Mouse (Mus musculus) limb, embryonic 13.5 days (tissue): ENCODE measurements at regions not wholly inside any gene's neighbourhood (a gene's known extent, or its start where the extent isn't known, plus 50 kb on each side); places are given as distances from the start of the nearest gene placed in this dataset.

ENCODE experiments used
- ATAC-seq: fragments of 200-750 bp; cut with Nextera tagmentation; 2 replicates; pipeline ENCODE4 v1.8.0; 2017; ENCODE audit warnings: low read depth, moderate number of reproducible peaks, moderate TSS enrichment; ENCODE audit not compliant: low FRiP score
- H3K27ac ChIP-seq: fragments of 300-500 bp; sonication (generic); 2 replicates; pipeline ENCODE4 v1.5.1; 2015; ENCODE audit warnings: inconsistent platforms, mild to moderate bottlenecking, moderate library complexity
- H3K27me3 ChIP-seq: fragments of 300-500 bp; sonication (generic); 2 replicates; pipeline ENCODE4 v1.6.1; 2015; ENCODE audit warnings: mild to moderate bottlenecking, inconsistent platforms
- H3K36me3 ChIP-seq: fragments of 300-500 bp; sonication (generic); 2 replicates; pipeline ENCODE4 v1.6.1; 2015; ENCODE audit warnings: inconsistent platforms, mild to moderate bottlenecking, moderate library complexity
- H3K4me1 ChIP-seq: fragments of 300-500 bp; sonication (generic); 2 replicates; pipeline ENCODE4 v1.6.1; 2015; ENCODE audit warnings: inconsistent platforms
- H3K4me2 ChIP-seq: fragments of 300-500 bp; sonication (generic); replicated peaks from 2 replicates; pipeline ENCODE4 v1.6.1; 2015; ENCODE audit warnings: inconsistent platforms, mild to moderate bottlenecking, moderate library complexity
- H3K4me3 ChIP-seq: fragments of 300-500 bp; sonication (generic); 2 replicates; pipeline ENCODE4 v1.5.1; 2015; ENCODE audit warnings: moderate library complexity, mild to moderate bottlenecking, inconsistent platforms
- H3K9ac ChIP-seq: fragments of 300-500 bp; sonication (generic); 2 replicates; pipeline ENCODE4 v1.6.1; 2015; ENCODE audit warnings: mild to moderate bottlenecking, inconsistent platforms
- H3K9me3 ChIP-seq: fragments of 300-500 bp; sonication (generic); 2 replicates; pipeline ENCODE4 v1.6.1; 2016; ENCODE audit warnings: inconsistent platforms
- whole genome bisulfite sequencing: fragments of 180-500 bp; shearing (Covaris S2); methylation state at CpG from one replicate; pipeline ENCODE4 v1.1.7; 2015; 5-methylcytosine and 5-hydroxymethylcytosine counted together

GRCm38 (mm10) chr5:106257179-106257578 lies 200.8 kb downstream of the Barhl2 start:
- H3K9ac ChIP-seq, result no peak overlapping the region
- 69% methylated on average over 1 of the region's 1 CpGs for WGBS
- H3K27ac ChIP-seq, result no peak overlapping the region
- no peak overlapping the region for H3K4me3 ChIP-seq
- H3K4me1 ChIP-seq, result no peaks in the 10 kb centered on the region
- no peaks in the 10 kb centered on the region for H3K36me3 ChIP-seq
- H3K4me2 ChIP-seq, result no peak overlapping the region
- no peaks in the 10 kb centered on the region for H3K27me3 ChIP-seq
- no peak for ATAC-seq
- H3K9me3 ChIP-seq, result no peaks in the 10 kb centered on the region

DNA sequence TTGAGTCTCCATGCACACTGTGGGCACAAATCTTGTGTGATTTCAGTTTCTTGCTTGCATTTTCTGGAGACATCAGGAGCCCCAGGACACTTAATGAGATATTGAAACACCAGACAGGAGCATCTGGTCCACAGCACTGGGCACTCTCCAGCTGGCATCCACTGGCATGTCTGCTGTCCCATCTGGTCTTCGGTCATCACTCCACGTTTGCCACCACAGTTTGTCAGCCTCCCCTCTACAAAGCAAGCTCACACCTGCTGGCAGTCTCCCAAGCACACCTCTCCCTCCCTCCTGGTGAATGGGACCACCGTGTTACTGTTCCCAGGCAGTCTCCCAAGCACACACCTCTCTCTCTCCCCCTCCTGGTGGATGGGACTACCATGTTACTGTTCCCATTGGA lies 228.8 kb downstream of the Barhl2 start:
- WGBS, result 51% methylated on average over 3 of the region's 3 CpGs
- H3K4me2 ChIP-seq, result no peak overlapping the region

DNA sequence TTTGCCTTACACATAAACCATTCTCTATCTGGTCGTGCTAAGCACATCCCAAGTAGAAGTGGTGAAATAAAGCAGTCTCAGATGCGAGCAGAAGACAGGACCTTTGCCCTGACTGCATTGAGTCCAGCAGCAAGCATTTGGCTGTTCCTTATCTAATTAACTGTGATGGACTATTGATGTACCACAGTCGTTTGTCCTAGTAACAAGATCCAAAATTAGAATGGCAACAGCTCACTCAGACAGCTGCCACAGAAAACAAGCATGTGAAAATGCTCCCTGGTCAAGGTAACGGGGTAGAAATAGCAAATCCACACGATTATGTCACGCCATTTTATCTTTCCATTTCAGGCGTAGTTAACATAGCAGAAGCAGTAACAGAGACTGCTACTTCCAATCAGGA lies 233.8 kb downstream of the Barhl2 start:
- no peak overlapping the region for H3K4me2 ChIP-seq
- H3K9ac ChIP-seq, result no peak overlapping the region
- no peaks in the 10 kb centered on the region for H3K4me1 ChIP-seq
- WGBS, result 62% methylated on average over 7 of the region's 7 CpGs
- no peaks in the 10 kb centered on the region for H3K36me3 ChIP-seq
- ATAC-seq, result no peak
- no peak overlapping the region for H3K27ac ChIP-seq
- no peaks in the 10 kb centered on the region for H3K9me3 ChIP-seq
- no peaks in the 10 kb centered on the region for H3K27me3 ChIP-seq
- no peak overlapping the region for H3K4me3 ChIP-seq

More for the DNA sequence above, 228.8 kb downstream of the Barhl2 start:
- no peak overlapping the region for H3K27ac ChIP-seq
- H3K4me1 ChIP-seq, result no peaks in the 10 kb centered on the region
- ATAC-seq, result no peak
- H3K4me3 ChIP-seq, result no peak overlapping the region
- no peaks in the 10 kb centered on the region for H3K36me3 ChIP-seq
- H3K9ac ChIP-seq, result no peak overlapping the region
- no peaks in the 10 kb centered on the region for H3K9me3 ChIP-seq
- H3K27me3 ChIP-seq, result no peaks in the 10 kb centered on the region

DNA sequence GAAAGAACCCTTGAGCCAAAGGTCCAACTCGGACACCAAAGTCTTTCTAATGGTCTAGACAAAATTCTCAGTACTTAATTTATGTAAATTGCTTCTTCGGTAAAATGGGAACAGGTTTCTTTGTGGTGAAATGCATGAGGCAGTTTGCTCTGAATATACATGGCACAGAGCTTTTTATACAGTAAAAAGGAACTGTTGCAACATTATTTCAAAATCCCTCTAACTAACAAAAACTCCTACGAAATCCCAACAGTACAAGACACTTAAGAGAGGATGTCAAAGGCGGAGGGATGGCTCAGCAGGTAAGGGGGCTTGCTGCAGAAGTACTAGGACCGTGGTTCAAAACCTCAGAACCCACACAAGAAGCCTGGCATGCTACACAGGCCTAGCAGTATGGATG lies 248.4 kb downstream of the Barhl2 start:
- Histone ChIP-seq H3K4me3 (no peak overlapping the region), H3K27me3 (no peaks in the 10 kb centered on the region), H3K9me3 (no peaks in the 10 kb centered on the region), H3K36me3 (no peaks in the 10 kb centered on the region), H3K4me1 (peaks cover 21% of the 10 kb centered on the region), H3K27ac (no peak overlapping the region), H3K9ac (no peak overlapping the region), H3K4me2 (no peak overlapping the region)
- ATAC-seq, result no peak
- 90% methylated on average over 5 of the region's 5 CpGs for WGBS

DNA sequence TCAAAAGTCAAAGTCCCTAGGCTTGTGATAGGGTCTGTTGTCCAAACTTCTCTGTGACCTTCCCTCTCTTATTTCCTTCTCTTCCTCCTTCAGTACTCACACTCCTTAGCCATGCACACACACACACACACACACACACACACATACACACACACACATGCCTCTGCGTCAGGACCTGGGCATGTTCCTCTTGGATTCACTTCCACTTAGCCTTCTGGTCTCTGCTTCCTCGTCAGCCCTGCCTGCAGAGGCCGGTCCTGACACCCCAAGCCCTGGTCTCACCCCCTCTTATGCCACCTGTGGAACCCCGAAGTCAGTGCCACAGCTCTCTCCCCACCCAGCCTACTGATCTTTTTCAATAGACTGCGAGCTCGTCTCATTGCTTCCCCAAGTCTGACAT lies 250.3 kb downstream of the Barhl2 start:
- Histone ChIP-seq H3K27me3 (no peaks in the 10 kb centered on the region), H3K4me1 (peaks cover 21% of the 10 kb centered on the region), H3K27ac (no peak overlapping the region), H3K9ac (no peak overlapping the region), H3K4me2 (no peak overlapping the region), H3K36me3 (no peaks in the 10 kb centered on the region), H3K4me3 (no peak overlapping the region), H3K9me3 (no peaks in the 10 kb centered on the region)
- 60% methylated on average over 6 of the region's 6 CpGs for WGBS
- ATAC-seq, result no peak

GRCm38 (mm10) chr5:106205724-106206123 lies 252.2 kb downstream of the Barhl2 start:
- H3K27me3 ChIP-seq, result 0 out of 2 replicates have a peak, but pooled peaks cover 4% of the 10 kb centered on the region

DNA sequence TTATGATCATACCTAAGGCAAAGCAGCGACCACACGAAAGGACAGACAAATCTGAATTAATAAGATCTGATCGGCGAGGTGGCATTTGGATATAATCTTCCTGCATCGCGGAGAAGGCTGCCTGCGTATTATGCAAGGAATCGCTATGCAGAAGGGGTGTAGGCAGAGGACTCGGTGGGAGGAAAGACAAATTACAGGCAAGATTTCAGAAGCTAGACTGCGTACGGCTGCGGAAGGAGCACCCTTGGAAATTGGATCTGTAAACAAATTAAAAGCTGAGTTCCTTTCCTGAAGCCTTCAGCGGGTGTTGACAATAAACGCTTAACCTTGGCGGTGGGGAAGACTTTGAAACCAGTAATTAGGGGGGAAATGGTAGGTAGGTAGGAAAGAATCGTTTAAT lies 257.3 kb downstream of the Barhl2 start:
- Histone ChIP-seq H3K4me3 (peak overlapping the region; percentile 26), H3K27ac (no peak overlapping the region), H3K4me2 (peak overlapping the region; percentile 60), H3K36me3 (no peaks in the 10 kb centered on the region), H3K9me3 (no peaks in the 10 kb centered on the region), H3K4me1 (peaks cover 15% of the 10 kb centered on the region), H3K27me3 (0 out of 2 replicates have a peak, but pooled peaks cover 4% of the 10 kb centered on the region), H3K9ac (no peak overlapping the region)
- 44% methylated on average over 16 of the region's 16 CpGs for WGBS
- no peak for ATAC-seq

More at GRCm38 (mm10) chr5:106205724-106206123, 252.2 kb downstream of the Barhl2 start:
- 42% methylated on average over 6 of the region's 6 CpGs for WGBS
- no peaks in the 10 kb centered on the region for H3K36me3 ChIP-seq
- no peak overlapping the region for H3K4me3 ChIP-seq
- peaks cover 30% of the 10 kb centered on the region for H3K4me1 ChIP-seq
- ATAC-seq, result no peak
- H3K9me3 ChIP-seq, result no peaks in the 10 kb centered on the region
- no peak overlapping the region for H3K9ac ChIP-seq
- no peak overlapping the region; the same call in 1 of the 2 replicates for H3K4me2 ChIP-seq
- H3K27ac ChIP-seq, result no peak overlapping the region

DNA sequence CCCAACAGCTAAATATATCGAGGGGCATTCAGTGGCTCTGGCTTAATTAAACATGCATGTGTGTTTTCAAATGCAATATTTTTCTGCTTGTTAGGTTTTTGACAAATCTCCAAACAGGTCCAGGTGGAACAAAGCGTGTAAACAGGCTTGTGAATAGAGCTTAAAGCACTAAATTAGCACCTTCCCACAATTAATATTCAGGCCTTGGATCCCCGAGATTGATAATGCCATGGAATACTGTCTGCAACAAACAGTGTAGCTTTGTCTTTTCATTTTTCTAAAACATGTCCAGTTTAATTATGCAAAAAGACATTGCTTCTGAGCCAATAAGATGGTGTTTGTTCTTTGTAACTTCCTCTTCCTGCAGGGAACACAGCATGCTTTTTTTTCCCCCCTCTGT lies 258.9 kb downstream of the Barhl2 start:
- no peak overlapping the region for H3K27ac ChIP-seq
- no peak overlapping the region for H3K4me3 ChIP-seq
- no peak for ATAC-seq
- 58% methylated on average over 3 of the region's 3 CpGs for whole genome bisulfite sequencing
- H3K9ac ChIP-seq, result no peak overlapping the region
- 0 out of 2 replicates have a peak, but pooled peaks cover 4% of the 10 kb centered on the region for H3K27me3 ChIP-seq
- H3K4me2 ChIP-seq, result no peak overlapping the region
- H3K36me3 ChIP-seq, result no peaks in the 10 kb centered on the region
- H3K9me3 ChIP-seq, result no peaks in the 10 kb centered on the region
- H3K4me1 ChIP-seq, result peaks cover 9% of the 10 kb centered on the region

DNA sequence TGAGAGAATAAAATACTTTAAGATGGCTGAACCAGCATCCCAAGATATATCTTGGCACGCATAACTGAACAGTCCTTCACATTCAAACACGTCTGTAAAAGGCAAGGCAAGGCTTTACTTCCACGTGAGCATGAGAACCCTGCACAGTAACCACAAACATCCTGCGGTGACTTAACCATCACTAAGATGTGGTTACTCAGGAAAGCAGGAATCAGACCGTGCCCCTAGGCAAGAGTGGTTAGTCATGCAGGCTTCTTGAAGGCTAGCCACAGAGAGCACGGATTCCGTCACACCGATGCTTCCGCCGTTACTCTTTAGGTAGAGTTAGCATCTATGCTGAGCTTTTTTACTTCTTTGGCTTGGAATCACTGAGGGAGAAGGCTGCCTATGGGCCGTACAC lies 266.8 kb downstream of the Barhl2 start:
- Histone ChIP-seq H3K9ac (no peak overlapping the region), H3K4me2 (no peak overlapping the region), H3K27me3 (no peaks in the 10 kb centered on the region), H3K4me3 (no peak overlapping the region), H3K9me3 (no peaks in the 10 kb centered on the region), H3K27ac (no peak overlapping the region), H3K4me1 (no peaks in the 10 kb centered on the region), H3K36me3 (no peaks in the 10 kb centered on the region)
- ATAC-seq, result no peak
- 78% methylated on average over 11 of the region's 11 CpGs for WGBS

GRCm38 (mm10) chr5:106181726-106182125 lies 276.2 kb downstream of the Barhl2 start:
- Histone ChIP-seq H3K27ac (no peak overlapping the region), H3K9me3 (0 out of 2 replicates have a peak, but pooled peaks cover 7% of the 10 kb centered on the region), H3K4me1 (no peaks in the 10 kb centered on the region), H3K9ac (no peak overlapping the region), H3K4me3 (no peak overlapping the region), H3K4me2 (no peak overlapping the region), H3K27me3 (no peaks in the 10 kb centered on the region), H3K36me3 (no peaks in the 10 kb centered on the region)
- WGBS, result 91% methylated on average over 23 of the region's 23 CpGs
- no peak for ATAC-seq

- no peak for ATAC-seq
- WGBS, result 19% methylated on average over 3 of the region's 3 CpGs
- no peak overlapping the region for H3K4me3 ChIP-seq
- no peaks in the 10 kb centered on the region for H3K27me3 ChIP-seq
- H3K9ac ChIP-seq, result no peak overlapping the region
- H3K9me3 ChIP-seq, result no peaks in the 10 kb centered on the region
- H3K4me1 ChIP-seq, result peaks cover 11% of the 10 kb centered on the region
- no peaks in the 10 kb centered on the region for H3K36me3 ChIP-seq
- no peak overlapping the region for H3K4me2 ChIP-seq
- no peak overlapping the region for H3K27ac ChIP-seq
Observed at GRCm38 (mm10) chr5:106172162-106172561, 285.8 kb downstream of the Barhl2 start.

- H3K9me3 ChIP-seq, result no peaks in the 10 kb centered on the region
- no peak for ATAC-seq
- no peaks in the 10 kb centered on the region for H3K36me3 ChIP-seq
- no peak overlapping the region for H3K27ac ChIP-seq
- no peak overlapping the region for H3K9ac ChIP-seq
- no peak overlapping the region for H3K4me3 ChIP-seq
- no peaks in the 10 kb centered on the region for H3K27me3 ChIP-seq
- H3K4me2 ChIP-seq, result no peak overlapping the region
- WGBS, result 90% methylated on average over 4 of the region's 4 CpGs
- H3K4me1 ChIP-seq, result peaks cover 11% of the 10 kb centered on the region
Observed at GRCm38 (mm10) chr5:106170405-106170804, 287.6 kb downstream of the Barhl2 start.

- Histone ChIP-seq H3K9ac (no peak overlapping the region), H3K27ac (no peak overlapping the region), H3K4me1 (peaks cover 25% of the 10 kb centered on the region), H3K27me3 (no peaks in the 10 kb centered on the region), H3K4me3 (no peak overlapping the region), H3K4me2 (no peak overlapping the region), H3K9me3 (no peaks in the 10 kb centered on the region), H3K36me3 (no peaks in the 10 kb centered on the region)
- ATAC-seq, result no peak
- 79% methylated on average over 11 of the region's 11 CpGs for WGBS
Observed at GRCm38 (mm10) chr5:106167556-106167955, 290.4 kb downstream of the Barhl2 start.
